Mouse (Mus musculus) lung, postnatal 0 days (tissue): ENCODE measurements at regions not wholly inside any gene's neighbourhood (a gene's known extent, or its start where the extent isn't known, plus 50 kb on each side); places are given as distances from the start of the nearest gene placed in this dataset.

ENCODE experiments used
- CTCF ChIP-seq: IDR thresholded peaks from 2 replicates; pipeline ENCODE4 v1.5.1; 2016; ENCODE audit warnings: antibody characterized with exemption, mild to moderate bottlenecking
- EP300 ChIP-seq: IDR thresholded peaks from 2 replicates; pipeline ENCODE4 v1.6.1; 2016; ENCODE audit warnings: antibody characterized with exemption, mild to moderate bottlenecking, control low read depth

DNA sequence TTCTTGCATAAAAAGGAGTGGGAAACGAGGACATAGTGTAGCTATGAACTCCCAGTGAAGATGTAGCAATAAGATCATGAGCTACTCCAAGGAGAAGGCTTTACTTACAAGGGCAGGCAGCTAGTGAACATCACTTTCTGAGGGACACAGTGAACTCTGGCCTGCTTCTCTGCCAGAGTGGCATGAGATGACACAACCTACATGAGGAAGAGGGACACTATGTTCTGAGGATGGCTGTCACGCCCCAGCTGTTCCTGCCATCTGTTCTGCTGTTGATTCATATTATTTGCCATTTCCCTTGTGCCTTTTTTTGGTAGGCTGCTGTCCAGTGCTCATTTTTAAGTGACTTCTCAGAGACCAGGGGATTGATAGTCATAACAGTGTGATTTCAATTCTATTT lies 118.2 kb upstream of the 4931417E11Rik start:
- TF ChIP-seq EP300 (0 out of 2 replicates have a peak, but pooled peaks have one; percentile 22), CTCF (no peak)
